17 mouse cellular contexts compared by ENCODE assay signal in the genomic region with DNA sequence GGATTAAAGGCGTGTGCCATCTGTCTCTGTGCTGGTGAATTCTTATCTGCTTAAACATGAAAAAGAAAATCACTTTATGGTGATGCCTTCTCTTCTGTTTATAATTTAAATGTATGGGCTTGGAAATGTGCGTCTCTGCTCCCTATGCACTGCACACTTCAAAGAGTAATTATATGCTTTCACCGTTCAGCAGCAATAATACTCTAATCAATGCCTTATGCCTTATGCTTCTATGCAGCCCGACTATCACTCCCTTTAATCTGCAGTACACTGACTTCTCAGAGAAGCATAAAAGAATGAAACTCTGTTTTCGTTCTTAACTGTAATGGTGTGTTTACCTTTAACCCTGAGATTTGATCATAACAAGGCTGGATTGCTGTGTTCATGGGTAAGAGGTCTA.
"Had no signal": no experiment of that assay in that cellular context is flagged by ENCODE, and none has a peak within 500 bp of the region (broad histone marks: within the 10 kb centered on the region; RNA-seq: fewer than 3 reads in every experiment).

No protein-coding gene starts in this region.

- H3K4me2 ChIP-seq: lung, embryonic 15.5 days; midbrain, embryonic 11.5 days; midbrain, embryonic 13.5 days; midbrain, embryonic 15.5 days; neural tube, embryonic 12.5 days; stomach, embryonic 15.5 days had no signal

- H3K4me3 ChIP-seq: lung, embryonic 15.5 days; megakaryocyte, embryonic 14.5 days; midbrain, embryonic 13.5 days; midbrain, embryonic 15.5 days; neural tube, embryonic 12.5 days; stomach, embryonic 15.5 days had no signal

- H3K9ac ChIP-seq: lung, embryonic 15.5 days; midbrain, embryonic 13.5 days; midbrain, embryonic 15.5 days; neural tube, embryonic 12.5 days; stomach, embryonic 15.5 days had no signal

- H3K4me1 ChIP-seq: lung, embryonic 15.5 days; megakaryocyte, embryonic 14.5 days; midbrain, embryonic 13.5 days; midbrain, embryonic 15.5 days; neural tube, embryonic 12.5 days; stomach, embryonic 15.5 days had no signal

- ATAC-seq: lung, postnatal 0 days; midbrain, embryonic 13.5 days; midbrain, embryonic 15.5 days had no signal

- H3K27ac ChIP-seq: lung, embryonic 15.5 days; macrophage; midbrain, embryonic 13.5 days; midbrain, embryonic 15.5 days; neural tube, embryonic 12.5 days; stomach, embryonic 15.5 days; stomach, postnatal 0 days had no signal

- H3K9me3 ChIP-seq: lung, embryonic 15.5 days; midbrain, embryonic 15.5 days; neural tube, embryonic 12.5 days; stomach, embryonic 15.5 days had no signal

- H3K27me3 ChIP-seq: lung, embryonic 15.5 days; megakaryocyte, embryonic 14.5 days; midbrain, embryonic 13.5 days; midbrain, embryonic 15.5 days; neural tube, embryonic 12.5 days; stomach, embryonic 15.5 days had no signal

- H3K36me3 ChIP-seq: lung, embryonic 15.5 days; midbrain, embryonic 13.5 days; midbrain, embryonic 15.5 days; neural tube, embryonic 12.5 days; stomach, embryonic 15.5 days had no signal

- DNase-seq: lung, adult 2 months; lung, postnatal 14 days; lung, postnatal 36 days; right cerebral cortex, postnatal 14 days; thymus, adult 2 months; thymus, postnatal 25 days; thymus, postnatal 4 days had no signal
